Mouse (Mus musculus): Measurements from ENCODE around the gene Ubr4. TPM values are rescaled to one million over a fixed set of nuclear protein-coding genes. Genes with fewer than 3 reads are reported as not detected.

Ubr4 gene
- polyA plus RNA-seq, 1 experiment, result 183 TPM

DNA sequence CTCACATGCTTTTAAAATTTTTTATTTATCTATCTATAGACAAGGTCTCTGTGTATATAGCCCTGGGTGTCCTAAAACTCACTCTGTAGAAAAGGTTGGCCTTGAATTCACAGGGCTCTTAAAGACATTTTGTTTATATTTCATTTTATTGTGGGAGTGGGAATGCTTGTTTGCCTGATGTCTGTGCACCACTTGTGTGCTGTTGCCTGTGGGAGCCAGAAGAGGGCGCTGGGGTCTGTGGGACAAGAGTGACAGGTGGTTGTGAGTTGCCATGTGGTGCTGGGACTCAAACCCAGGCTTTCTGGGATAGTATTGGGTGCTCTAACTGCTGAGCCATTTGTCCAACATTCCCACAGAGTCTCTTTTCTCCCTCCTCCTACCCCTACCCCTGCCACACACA is 65.5 kb downstream of the Ubr4 start:
- no peak overlapping the region for H3K27ac ChIP-seq (ENCODE audit: insufficient read depth, low read length)
- no peaks in the 10 kb centered on the region for H3K4me1 ChIP-seq (ENCODE audit: control insufficient read depth, insufficient read depth, low read length)
- TF ChIP-seq CTCF (IDR thresholded peaks at IDR 0.05; ENCODE audit: extremely low read depth, insufficient read depth, low read length), result no peak
- no peak for TF ChIP-seq POLR2A (IDR thresholded peaks at IDR 0.05; ENCODE audit: extremely low read depth, insufficient read depth, low read length)
- H3K4me3 ChIP-seq (ENCODE audit: insufficient read depth, low read length), result no peak overlapping the region

DNA sequence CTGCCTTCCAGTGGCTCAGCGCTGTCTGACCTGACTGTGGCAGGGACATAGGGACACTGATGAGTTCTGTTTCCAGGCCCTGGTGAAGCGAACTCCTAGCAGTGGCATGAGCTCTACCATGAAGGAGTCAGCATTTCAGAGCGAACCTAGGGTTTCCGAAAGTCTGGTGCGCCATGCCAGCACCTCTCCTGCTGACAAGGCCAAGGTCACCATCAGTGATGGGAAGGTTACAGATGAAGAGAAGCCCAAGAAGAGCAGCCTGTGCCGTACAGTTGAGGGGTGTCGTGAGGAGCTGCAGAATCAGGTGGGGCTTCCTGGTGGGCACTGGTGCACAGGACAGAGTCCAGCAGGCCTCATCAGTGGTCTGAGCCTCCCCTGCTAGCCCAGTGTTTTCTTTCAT is 69.2 kb downstream of the Ubr4 start:
- Histone ChIP-seq H3K4me3 (ENCODE audit: insufficient read depth, low read length) (no peak overlapping the region), H3K27ac (ENCODE audit: insufficient read depth, low read length) (no peak overlapping the region), H3K4me1 (ENCODE audit: control insufficient read depth, insufficient read depth, low read length) (no peaks in the 10 kb centered on the region)
- TF ChIP-seq POLR2A (IDR thresholded peaks at IDR 0.05; ENCODE audit: extremely low read depth, insufficient read depth, low read length), result no peak
- TF ChIP-seq CTCF (IDR thresholded peaks at IDR 0.05; ENCODE audit: extremely low read depth, insufficient read depth, low read length), result no peak

DNA sequence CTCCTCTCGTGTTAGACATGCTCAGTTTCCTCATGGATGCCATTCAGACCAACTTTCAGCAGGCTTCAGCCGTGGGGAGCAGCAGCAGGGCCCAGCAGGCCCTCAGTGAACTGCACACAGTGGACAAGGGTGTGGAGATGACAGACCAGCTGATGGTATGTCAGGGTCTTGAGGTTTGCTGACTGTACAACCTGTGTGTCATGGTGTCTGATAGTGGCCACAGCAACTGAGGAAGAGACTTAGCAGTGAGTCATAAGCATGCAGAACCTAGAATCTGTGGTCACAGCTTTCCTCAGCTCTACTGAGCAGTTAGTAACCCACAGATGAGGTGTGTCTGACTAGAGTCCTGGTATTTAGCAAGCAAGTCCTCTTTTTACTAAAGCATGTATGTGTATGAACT is 70.0 kb downstream of the Ubr4 start:
- H3K4me3 ChIP-seq (ENCODE audit: insufficient read depth, low read length), result no peak overlapping the region
- TF ChIP-seq POLR2A (IDR thresholded peaks at IDR 0.05; ENCODE audit: extremely low read depth, insufficient read depth, low read length) (no peak), CTCF (IDR thresholded peaks at IDR 0.05; ENCODE audit: extremely low read depth, insufficient read depth, low read length) (no peak)
- no peaks in the 10 kb centered on the region for H3K4me1 ChIP-seq (ENCODE audit: control insufficient read depth, insufficient read depth, low read length)
- no peak overlapping the region for H3K27ac ChIP-seq (ENCODE audit: insufficient read depth, low read length)

- Histone ChIP-seq H3K27ac (ENCODE audit: insufficient read depth, low read length) (no peak overlapping the region), H3K4me1 (ENCODE audit: control insufficient read depth, insufficient read depth, low read length) (no peaks in the 10 kb centered on the region), H3K4me3 (ENCODE audit: insufficient read depth, low read length) (no peak overlapping the region)
- TF ChIP-seq POLR2A (IDR thresholded peaks at IDR 0.05; ENCODE audit: extremely low read depth, insufficient read depth, low read length) (no peak), CTCF (IDR thresholded peaks at IDR 0.05; ENCODE audit: extremely low read depth, insufficient read depth, low read length) (no peak)
Observed at GRCm38 (mm10) chr4:139423270-139423669, 70.9 kb downstream of the Ubr4 start.

GRCm38 (mm10) chr4:139430176-139430575 is 77.8 kb downstream of the Ubr4 start:
- no peak overlapping the region for H3K4me3 ChIP-seq (ENCODE audit: insufficient read depth, low read length)
- peaks cover 6% of the 10 kb centered on the region; the same call in 1 of the 2 replicates for H3K4me1 ChIP-seq (ENCODE audit: control insufficient read depth, insufficient read depth, low read length)
- TF ChIP-seq POLR2A (IDR thresholded peaks at IDR 0.05; ENCODE audit: extremely low read depth, insufficient read depth, low read length), result no peak
- TF ChIP-seq CTCF (IDR thresholded peaks at IDR 0.05; ENCODE audit: extremely low read depth, insufficient read depth, low read length), result peak; percentile 62
- H3K27ac ChIP-seq (ENCODE audit: insufficient read depth, low read length), result no peak overlapping the region

GRCm38 (mm10) chr4:139430891-139431290 is 78.5 kb downstream of the Ubr4 start:
- TF ChIP-seq CTCF (IDR thresholded peaks at IDR 0.05; ENCODE audit: extremely low read depth, insufficient read depth, low read length), result no peak
- no peak for TF ChIP-seq POLR2A (IDR thresholded peaks at IDR 0.05; ENCODE audit: extremely low read depth, insufficient read depth, low read length)
- Histone ChIP-seq H3K27ac (ENCODE audit: insufficient read depth, low read length) (no peak overlapping the region), H3K4me3 (ENCODE audit: insufficient read depth, low read length) (no peak overlapping the region), H3K4me1 (ENCODE audit: control insufficient read depth, insufficient read depth, low read length) (peaks cover 6% of the 10 kb centered on the region; the same call in 1 of the 2 replicates)

DNA sequence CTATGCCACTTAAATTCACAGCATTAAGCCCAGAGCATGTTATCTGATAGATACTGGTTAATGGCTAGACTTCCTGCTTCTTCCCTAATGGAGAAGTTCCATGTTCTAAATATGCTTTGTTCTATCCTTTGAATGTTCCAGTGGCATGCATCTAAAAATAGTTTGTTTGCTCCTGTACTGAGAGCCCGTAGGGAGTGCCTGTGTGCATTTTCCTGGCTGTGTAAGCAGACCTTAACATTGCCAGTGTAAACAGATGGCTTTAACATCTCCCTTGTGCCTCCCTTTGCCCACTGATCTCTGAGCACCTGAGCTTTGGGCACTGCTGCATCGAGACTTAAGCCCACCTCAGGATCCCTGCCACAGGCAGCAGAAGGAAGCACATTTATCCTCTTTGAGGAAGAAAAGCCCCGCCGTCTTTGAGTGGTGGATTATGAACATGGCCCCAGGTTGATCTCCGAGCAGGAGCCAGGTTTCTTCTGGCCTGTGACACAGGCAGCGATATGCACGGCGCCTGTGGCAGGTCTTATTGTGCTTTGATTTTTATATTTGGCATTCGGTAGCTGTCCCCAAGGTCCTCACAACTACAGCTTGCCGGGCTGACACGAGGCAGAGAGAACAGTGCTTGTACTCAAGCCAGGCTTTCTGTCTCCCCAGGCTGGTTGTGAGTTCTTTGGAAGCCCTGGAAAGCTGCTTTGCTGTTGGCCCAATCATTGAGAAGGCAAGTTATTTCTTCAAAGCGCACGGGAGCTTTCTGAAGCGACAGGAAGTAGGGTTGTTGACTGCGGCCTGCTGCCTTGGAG is 80.8 kb downstream of the Ubr4 start:
- H3K4me1 ChIP-seq (ENCODE audit: control insufficient read depth, insufficient read depth, low read length), result peaks cover 6% of the 10 kb centered on the region; the same call in 1 of the 2 replicates
- H3K27ac ChIP-seq (ENCODE audit: insufficient read depth, low read length), result peak overlapping the region; percentile 24
- TF ChIP-seq POLR2A (IDR thresholded peaks at IDR 0.05; ENCODE audit: extremely low read depth, insufficient read depth, low read length) (no peak), CTCF (IDR thresholded peaks at IDR 0.05; ENCODE audit: extremely low read depth, insufficient read depth, low read length) (no peak)
- no peak overlapping the region for H3K4me3 ChIP-seq (ENCODE audit: insufficient read depth, low read length)

- no peak for TF ChIP-seq POLR2A (IDR thresholded peaks at IDR 0.05; ENCODE audit: extremely low read depth, insufficient read depth, low read length)
- no peak for TF ChIP-seq CTCF (IDR thresholded peaks at IDR 0.05; ENCODE audit: extremely low read depth, insufficient read depth, low read length)
- Histone ChIP-seq H3K27ac (ENCODE audit: insufficient read depth, low read length) (no peak overlapping the region), H3K4me3 (ENCODE audit: insufficient read depth, low read length) (no peak overlapping the region), H3K4me1 (ENCODE audit: control insufficient read depth, insufficient read depth, low read length) (no peaks in the 10 kb centered on the region)
Observed at GRCm38 (mm10) chr4:139441244-139441643, 88.8 kb downstream of the Ubr4 start.

GRCm38 (mm10) chr4:139441806-139442205 is 89.4 kb downstream of the Ubr4 start:
- Histone ChIP-seq H3K4me1 (ENCODE audit: control insufficient read depth, insufficient read depth, low read length) (no peaks in the 10 kb centered on the region), H3K27ac (ENCODE audit: insufficient read depth, low read length) (no peak overlapping the region), H3K4me3 (ENCODE audit: insufficient read depth, low read length) (no peak overlapping the region)
- no peak for TF ChIP-seq CTCF (IDR thresholded peaks at IDR 0.05; ENCODE audit: extremely low read depth, insufficient read depth, low read length)
- TF ChIP-seq POLR2A (IDR thresholded peaks at IDR 0.05; ENCODE audit: extremely low read depth, insufficient read depth, low read length), result no peak

Data from cortical plate, adult 2 months (tissue).